Mouse (Mus musculus): ENCODE data around the gene Snx30. TPM values are rescaled to one million over a fixed set of nuclear protein-coding genes. Genes with fewer than 3 reads are reported as not detected.
A peak's percentile ranks its signal among the peaks of the same experiment; 100 is the strongest.
"Not testable (repeated sequence)": the region's sequence is repeated elsewhere in the genome, so short reads cannot be mapped to it uniquely, and the experiment has no call there.

Snx30 gene
- polyA plus RNA-seq, 1 experiment from 2014 or later, result 8.9 TPM

DNA sequence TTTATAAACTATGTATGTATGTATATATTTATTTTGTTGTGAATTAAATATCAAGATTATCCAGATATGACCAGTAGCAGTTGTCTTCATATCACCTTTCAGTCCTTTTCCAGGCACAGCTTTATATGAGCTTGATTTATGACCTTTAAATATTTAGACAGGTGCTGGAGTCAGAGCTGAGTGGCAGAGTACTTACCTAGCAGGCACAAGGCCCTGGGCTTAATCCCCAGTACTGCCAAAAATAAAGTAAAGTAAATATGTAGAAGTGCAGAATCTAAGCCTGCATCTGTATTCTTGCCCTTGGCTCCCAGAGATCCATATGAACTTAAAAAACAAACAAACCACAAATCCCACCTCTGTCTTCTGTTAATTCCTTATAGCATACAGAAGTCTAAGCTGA lies 16.6 kb upstream of the Snx30 start:
- no peaks in the 10 kb centered on the region for H3K9me3 ChIP-seq (ENCODE audit: control insufficient read depth, low read length)
- no peak overlapping the region for H3K4me3 ChIP-seq (replicated peaks; ENCODE audit: low read length)
- H3K4me1 ChIP-seq (replicated peaks; ENCODE audit: control insufficient read depth, insufficient read depth, low read length), result no peaks in the 10 kb centered on the region
- no peaks in the 10 kb centered on the region for H3K36me3 ChIP-seq (ENCODE audit: control insufficient read depth, insufficient read depth)
- no peak for ATAC-seq
- H3K27me3 ChIP-seq (replicated peaks; ENCODE audit: control insufficient read depth, insufficient read depth, low read length), result no peaks in the 10 kb centered on the region
- no peak overlapping the region for H3K27ac ChIP-seq (ENCODE audit: low read length)
- no peak overlapping the region for H3K4me2 ChIP-seq (ENCODE audit: low read length)
- H3K9ac ChIP-seq (replicated peaks; ENCODE audit: low read depth, low read length), result no peak overlapping the region

DNA sequence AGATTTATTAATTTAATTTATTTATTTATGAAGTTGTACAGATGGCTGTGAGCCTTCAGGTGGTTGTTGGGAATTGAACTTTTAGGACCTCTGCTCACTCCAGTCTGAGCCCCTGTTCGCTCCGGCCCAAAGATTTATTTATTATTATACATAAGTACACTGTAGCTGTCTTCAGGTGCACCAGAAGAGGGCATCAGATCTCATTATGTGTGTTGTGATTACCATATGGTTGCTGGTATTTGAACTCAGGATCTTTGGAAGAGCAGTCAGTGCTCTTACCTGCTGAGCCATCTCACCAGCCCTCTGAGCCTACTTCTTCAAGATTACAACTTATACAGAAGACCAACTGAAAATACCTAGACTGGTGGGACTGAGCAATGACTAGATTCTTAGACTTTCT lies 12.0 kb upstream of the Snx30 start:
- not testable (repeated sequence) for H3K4me3 ChIP-seq (replicated peaks; ENCODE audit: low read length); ATAC-seq; H3K9ac ChIP-seq (replicated peaks; ENCODE audit: low read depth, low read length); H3K4me1 ChIP-seq (replicated peaks; ENCODE audit: control insufficient read depth, insufficient read depth, low read length); H3K4me2 ChIP-seq (ENCODE audit: low read length); H3K27me3 ChIP-seq (replicated peaks; ENCODE audit: control insufficient read depth, insufficient read depth, low read length); H3K36me3 ChIP-seq (ENCODE audit: control insufficient read depth, insufficient read depth); H3K27ac ChIP-seq (ENCODE audit: low read length); H3K9me3 ChIP-seq (ENCODE audit: control insufficient read depth, low read length)
- 69% methylated on average over 2 of the region's 2 CpGs for WGBS

DNA sequence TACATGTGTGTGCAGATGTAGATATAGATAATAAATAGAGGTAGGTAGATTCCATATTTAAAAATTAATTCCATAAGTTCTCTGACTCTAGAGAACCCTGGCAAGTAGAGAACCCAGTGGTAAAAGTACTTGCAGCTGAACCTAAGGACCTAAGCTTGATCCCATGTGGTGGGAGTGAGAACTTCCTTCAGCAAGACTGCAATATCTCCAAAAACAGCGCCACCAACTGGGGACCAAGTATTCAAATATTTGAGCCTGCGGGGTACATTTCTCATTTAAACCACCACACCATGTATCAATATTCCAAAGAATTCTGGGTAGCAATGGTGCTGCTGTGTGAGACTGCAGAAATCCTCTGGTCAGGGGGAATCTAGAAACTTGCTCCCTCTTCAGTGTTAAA lies 11.5 kb upstream of the Snx30 start:
- H3K4me1 ChIP-seq (replicated peaks; ENCODE audit: control insufficient read depth, insufficient read depth, low read length), result no peaks in the 10 kb centered on the region
- ATAC-seq, result no peak
- no peaks in the 10 kb centered on the region for H3K27me3 ChIP-seq (replicated peaks; ENCODE audit: control insufficient read depth, insufficient read depth, low read length)
- H3K9ac ChIP-seq (replicated peaks; ENCODE audit: low read depth, low read length), result no peak overlapping the region
- 74% methylated on average over 2 of the region's 2 CpGs for WGBS
- no peaks in the 10 kb centered on the region for H3K9me3 ChIP-seq (ENCODE audit: control insufficient read depth, low read length)
- no peaks in the 10 kb centered on the region for H3K36me3 ChIP-seq (ENCODE audit: control insufficient read depth, insufficient read depth)
- no peak overlapping the region for H3K4me2 ChIP-seq (ENCODE audit: low read length)
- H3K27ac ChIP-seq (ENCODE audit: low read length), result no peak overlapping the region
- no peak overlapping the region for H3K4me3 ChIP-seq (replicated peaks; ENCODE audit: low read length)

DNA sequence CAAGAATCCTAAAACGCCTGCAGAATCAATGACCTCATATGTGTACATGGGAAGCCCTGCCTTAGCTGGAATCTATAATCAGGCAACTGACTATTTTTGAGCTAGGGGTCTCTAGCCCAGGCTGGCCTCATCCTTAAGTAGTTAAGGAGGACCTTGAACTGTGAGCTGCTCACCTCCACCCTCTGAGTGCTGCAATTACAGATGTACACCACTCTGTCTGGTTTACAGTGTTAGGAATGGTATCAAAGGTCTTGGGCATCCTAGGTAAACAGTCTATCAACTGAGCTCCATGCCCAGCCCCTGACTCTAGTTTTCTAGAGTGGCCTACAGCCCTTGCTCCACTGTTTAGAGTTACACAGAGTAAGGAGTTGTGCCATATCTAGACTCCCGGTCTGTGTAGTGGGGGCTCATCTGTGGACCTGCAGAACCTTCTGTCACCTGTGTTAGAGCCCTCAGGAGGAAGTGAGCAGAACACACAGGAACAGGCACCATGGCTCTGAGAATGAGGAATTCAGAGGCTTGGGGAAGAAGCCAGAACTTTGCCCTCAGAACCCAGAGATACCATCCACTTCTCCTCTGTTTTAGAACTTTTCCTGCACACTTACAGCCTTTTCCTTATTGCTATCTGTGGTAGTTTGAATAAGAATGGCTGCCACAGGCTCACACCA lies 9.7 kb upstream of the Snx30 start:
- Histone ChIP-seq H3K9ac (replicated peaks; ENCODE audit: low read depth, low read length) (no peak overlapping the region), H3K9me3 (ENCODE audit: control insufficient read depth, low read length) (no peaks in the 10 kb centered on the region), H3K4me2 (ENCODE audit: low read length) (no peak overlapping the region), H3K4me1 (replicated peaks; ENCODE audit: control insufficient read depth, insufficient read depth, low read length) (no peaks in the 10 kb centered on the region), H3K27me3 (replicated peaks; ENCODE audit: control insufficient read depth, insufficient read depth, low read length) (no peaks in the 10 kb centered on the region), H3K27ac (ENCODE audit: low read length) (no peak overlapping the region), H3K4me3 (replicated peaks; ENCODE audit: low read length) (no peak overlapping the region), H3K36me3 (ENCODE audit: control insufficient read depth, insufficient read depth) (no peaks in the 10 kb centered on the region)
- 80% methylated on average over 2 of the region's 2 CpGs for WGBS
- ATAC-seq, result no peak

- Histone ChIP-seq H3K27me3 (replicated peaks; ENCODE audit: control insufficient read depth, insufficient read depth, low read length) (no peaks in the 10 kb centered on the region), H3K9me3 (ENCODE audit: control insufficient read depth, low read length) (no peaks in the 10 kb centered on the region), H3K27ac (ENCODE audit: low read length) (no peak overlapping the region), H3K9ac (replicated peaks; ENCODE audit: low read depth, low read length) (no peak overlapping the region), H3K4me1 (replicated peaks; ENCODE audit: control insufficient read depth, insufficient read depth, low read length) (no peaks in the 10 kb centered on the region), H3K36me3 (ENCODE audit: control insufficient read depth, insufficient read depth) (no peaks in the 10 kb centered on the region), H3K4me3 (replicated peaks; ENCODE audit: low read length) (no peak overlapping the region), H3K4me2 (ENCODE audit: low read length) (no peak overlapping the region)
- no peak for ATAC-seq
- WGBS, result 88% methylated on average over 5 of the region's 5 CpGs
Observed at GRCm38 (mm10) chr4:59800181-59800580, 5.5 kb upstream of the Snx30 start.

DNA sequence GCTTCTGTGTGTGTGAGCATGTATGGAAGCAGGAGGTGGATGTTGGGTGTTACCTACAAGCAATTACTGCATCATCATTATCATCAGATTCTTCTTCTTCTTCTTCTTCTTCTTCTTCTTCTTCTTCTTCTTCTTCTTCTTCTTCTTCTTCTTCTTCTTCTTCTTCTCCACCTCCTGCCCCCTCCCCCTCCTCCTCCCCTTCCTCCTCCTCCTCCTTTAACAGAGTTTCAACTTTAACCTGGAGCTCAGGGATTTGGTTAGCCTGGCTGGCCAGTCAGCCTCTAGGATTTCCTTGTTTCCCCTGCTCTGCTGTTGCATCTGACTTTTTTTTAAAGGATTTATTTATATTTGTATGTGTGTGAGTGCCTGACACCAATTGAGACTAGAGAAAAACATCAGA lies 4.2 kb upstream of the Snx30 start, which contains the start of gene Inip:
Gene Inip (minus strand): TSS at position 101 of the 400 bp plus-strand sequence.
- no peaks in the 10 kb centered on the region for H3K27me3 ChIP-seq (replicated peaks; ENCODE audit: control insufficient read depth, insufficient read depth, low read length)
- H3K9ac ChIP-seq (replicated peaks; ENCODE audit: low read depth, low read length), result no peak within 1 kb of the TSS
- no peak for ATAC-seq
- H3K4me3 ChIP-seq (replicated peaks; ENCODE audit: low read length), result no peak within 1 kb of the TSS
- no peaks in the 10 kb centered on the region for H3K36me3 ChIP-seq (ENCODE audit: control insufficient read depth, insufficient read depth)
- H3K9me3 ChIP-seq (ENCODE audit: control insufficient read depth, low read length), result no peaks in the 10 kb centered on the region
- H3K4me1 ChIP-seq (replicated peaks; ENCODE audit: control insufficient read depth, insufficient read depth, low read length), result peaks cover under 1% of the 10 kb centered on the region
- H3K4me2 ChIP-seq (ENCODE audit: low read length), result no peak within 1 kb of the TSS
- no peak within 1 kb of the TSS for H3K27ac ChIP-seq (ENCODE audit: low read length)

DNA sequence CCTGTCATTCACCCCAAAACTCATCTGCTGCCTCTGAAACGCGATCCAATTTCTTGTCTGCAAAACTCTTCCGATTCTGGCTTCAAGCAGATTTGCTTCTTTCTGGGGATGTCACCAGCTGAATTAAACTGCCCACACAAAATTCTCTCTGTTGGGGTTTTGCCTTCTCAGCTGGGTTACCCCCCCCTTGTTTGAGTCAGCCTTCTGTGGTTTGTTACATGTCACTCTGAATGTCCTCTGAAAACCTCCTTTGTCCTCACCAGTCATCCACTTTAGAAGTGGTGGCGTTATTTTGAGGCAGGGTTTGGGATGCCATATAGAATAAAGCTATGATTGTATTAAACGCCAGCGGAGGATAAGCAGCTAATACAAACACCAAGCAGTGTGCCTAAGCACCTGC lies 3.5 kb upstream of the Snx30 start:
- ATAC-seq, result no peak
- WGBS, result 69% methylated on average over 6 of the region's 6 CpGs
- Histone ChIP-seq H3K36me3 (ENCODE audit: control insufficient read depth, insufficient read depth) (no peaks in the 10 kb centered on the region), H3K27ac (ENCODE audit: low read length) (no peak overlapping the region), H3K4me3 (replicated peaks; ENCODE audit: low read length) (no peak overlapping the region), H3K27me3 (replicated peaks; ENCODE audit: control insufficient read depth, insufficient read depth, low read length) (no peaks in the 10 kb centered on the region), H3K9me3 (ENCODE audit: control insufficient read depth, low read length) (no peaks in the 10 kb centered on the region), H3K9ac (replicated peaks; ENCODE audit: low read depth, low read length) (no peak overlapping the region), H3K4me2 (ENCODE audit: low read length) (no peak overlapping the region), H3K4me1 (replicated peaks; ENCODE audit: control insufficient read depth, insufficient read depth, low read length) (peaks cover 7% of the 10 kb centered on the region)

- Histone ChIP-seq H3K4me2 (ENCODE audit: low read length) (no peak overlapping the region), H3K4me1 (replicated peaks; ENCODE audit: control insufficient read depth, insufficient read depth, low read length) (peaks cover 12% of the 10 kb centered on the region), H3K9ac (replicated peaks; ENCODE audit: low read depth, low read length) (no peak overlapping the region), H3K36me3 (ENCODE audit: control insufficient read depth, insufficient read depth) (no peaks in the 10 kb centered on the region), H3K4me3 (replicated peaks; ENCODE audit: low read length) (no peak overlapping the region), H3K27ac (ENCODE audit: low read length) (no peak overlapping the region), H3K27me3 (replicated peaks; ENCODE audit: control insufficient read depth, insufficient read depth, low read length) (no peaks in the 10 kb centered on the region), H3K9me3 (ENCODE audit: control insufficient read depth, low read length) (no peaks in the 10 kb centered on the region)
- ATAC-seq, result no peak
- WGBS, result 74% methylated on average over 4 of the region's 4 CpGs
Observed at GRCm38 (mm10) chr4:59802792-59803191, 2.8 kb upstream of the Snx30 start.

- Histone ChIP-seq H3K4me2 (ENCODE audit: low read length) (no peak overlapping the region), H3K9ac (replicated peaks; ENCODE audit: low read depth, low read length) (no peak overlapping the region), H3K4me3 (replicated peaks; ENCODE audit: low read length) (no peak overlapping the region), H3K27me3 (replicated peaks; ENCODE audit: control insufficient read depth, insufficient read depth, low read length) (no peaks in the 10 kb centered on the region), H3K27ac (ENCODE audit: low read length) (no peak overlapping the region), H3K4me1 (replicated peaks; ENCODE audit: control insufficient read depth, insufficient read depth, low read length) (peaks cover 12% of the 10 kb centered on the region), H3K36me3 (ENCODE audit: control insufficient read depth, insufficient read depth) (no peaks in the 10 kb centered on the region), H3K9me3 (ENCODE audit: control insufficient read depth, low read length) (no peaks in the 10 kb centered on the region)
- no peak for ATAC-seq
- WGBS, result 88% methylated on average over 5 of the region's 5 CpGs
Observed at GRCm38 (mm10) chr4:59803358-59803757, 2.3 kb upstream of the Snx30 start.

- Histone ChIP-seq H3K27me3 (replicated peaks; ENCODE audit: control insufficient read depth, insufficient read depth, low read length) (no peaks in the 10 kb centered on the region), H3K9me3 (ENCODE audit: control insufficient read depth, low read length) (no peaks in the 10 kb centered on the region), H3K4me2 (ENCODE audit: low read length) (peak overlapping the region; percentile 96), H3K4me3 (replicated peaks; ENCODE audit: low read length) (peak overlapping the region; percentile 92; the same call in 1 of the 2 replicates), H3K9ac (replicated peaks; ENCODE audit: low read depth, low read length) (no peak overlapping the region), H3K4me1 (replicated peaks; ENCODE audit: control insufficient read depth, insufficient read depth, low read length) (peaks cover 12% of the 10 kb centered on the region), H3K27ac (ENCODE audit: low read length) (no peak overlapping the region), H3K36me3 (ENCODE audit: control insufficient read depth, insufficient read depth) (no peaks in the 10 kb centered on the region)
- WGBS, result 64% methylated on average over 1 of the region's 1 CpGs
- no peak for ATAC-seq
Observed at GRCm38 (mm10) chr4:59804754-59805153, 886 bp upstream of the Snx30 start.
